Mouse (Mus musculus): ENCODE measurements around the gene Tmem222. TPM values are rescaled to one million over a fixed set of nuclear protein-coding genes. Genes with fewer than 3 reads are reported as not detected.

Gene Tmem222
- polyA plus RNA-seq, 1 experiment from 2014 or later = 85.5 TPM

DNA sequence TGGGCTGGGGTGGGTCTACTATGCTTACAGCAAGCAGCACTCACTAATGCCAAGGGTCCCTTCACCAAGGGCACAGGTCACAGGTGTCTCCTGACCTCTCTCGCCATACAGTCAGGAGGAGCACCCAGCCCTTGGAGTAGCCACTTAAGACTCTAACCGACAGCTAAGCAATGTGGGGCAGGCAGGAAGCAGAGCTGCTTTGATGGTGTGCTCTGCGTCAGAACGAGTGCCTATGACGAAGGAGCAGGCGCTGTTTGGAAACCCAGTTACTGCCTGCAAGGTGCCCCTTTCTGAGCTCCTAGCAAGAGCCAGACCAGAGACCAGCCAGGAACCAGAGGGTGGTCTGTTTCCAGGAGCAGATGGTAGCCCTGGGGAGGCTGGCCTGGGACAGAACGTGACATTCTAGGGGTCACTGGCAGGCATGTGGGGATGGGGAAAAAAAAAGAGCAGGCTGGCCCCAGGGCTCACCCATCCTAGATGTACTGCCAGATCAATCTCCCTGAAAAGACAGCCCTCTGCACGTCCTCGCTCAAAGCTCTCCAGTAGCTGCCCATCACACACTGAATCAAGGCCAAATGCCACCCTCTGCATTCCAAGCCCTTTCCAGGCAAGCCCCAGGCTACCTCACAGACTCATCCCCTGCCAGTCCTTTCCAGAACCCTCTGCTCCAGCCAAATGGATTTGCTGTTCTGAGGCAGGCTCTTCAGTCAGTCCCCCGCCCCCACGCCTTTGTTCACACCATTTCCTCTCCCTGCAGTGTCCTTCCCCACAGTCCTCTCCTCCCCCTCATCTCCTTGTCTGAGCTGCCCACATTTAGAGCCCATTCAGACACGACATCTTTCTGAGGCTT, 21.1 kb upstream of the Tmem222 start:
- H3K9me3 ChIP-seq = no peaks in the 10 kb centered on the region
- ATAC-seq (ENCODE audit: low FRiP score, low read depth) = no peak
- no peak overlapping the region for H3K4me3 ChIP-seq
- H3K9ac ChIP-seq (replicated peaks) = peak overlapping the region; percentile 7; the same call in 1 of the 2 replicates
- peaks cover 49% of the 10 kb centered on the region for H3K36me3 ChIP-seq
- H3K4me2 ChIP-seq (replicated peaks) = no peak overlapping the region
- H3K4me1 ChIP-seq = peaks cover 19% of the 10 kb centered on the region
- 36% methylated on average over 12 of the region's 12 CpGs for WGBS
- H3K27me3 ChIP-seq = peaks cover 12% of the 10 kb centered on the region; the same call in 1 of the 2 replicates
- peak overlapping the region; percentile 55 for H3K27ac ChIP-seq (replicated peaks)

DNA sequence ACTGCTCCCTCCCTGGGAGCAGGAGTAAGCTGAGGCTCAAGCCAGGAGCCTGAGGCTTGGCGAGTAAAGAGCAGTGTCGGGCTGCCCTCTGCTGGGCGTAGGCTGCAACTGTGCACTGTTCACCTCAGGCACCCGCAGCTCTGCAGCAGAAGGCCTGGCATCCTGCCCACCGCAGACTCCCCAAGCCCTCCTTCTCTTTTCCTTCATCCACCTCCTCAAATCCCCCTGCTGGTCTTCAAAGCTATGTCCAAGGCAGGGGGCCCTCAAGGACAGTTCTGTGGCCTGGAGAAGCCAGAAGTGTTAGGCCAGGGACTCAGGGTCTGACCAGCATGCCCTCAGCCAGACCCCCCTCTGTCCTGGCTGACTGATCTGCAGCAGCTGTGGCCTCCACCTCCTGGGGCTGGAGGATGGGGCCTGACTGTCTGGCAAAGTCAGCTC, 20.2 kb upstream of the Tmem222 start:
- Histone ChIP-seq H3K4me3 (no peak overlapping the region), H3K9ac (replicated peaks) (peak overlapping the region; percentile 26), H3K4me2 (replicated peaks) (no peak overlapping the region), H3K27me3 (peaks cover 12% of the 10 kb centered on the region; the same call in 1 of the 2 replicates), H3K27ac (replicated peaks) (peak overlapping the region; percentile 55), H3K4me1 (peaks cover 28% of the 10 kb centered on the region), H3K9me3 (no peaks in the 10 kb centered on the region), H3K36me3 (peaks cover 49% of the 10 kb centered on the region)
- 8% methylated on average over 5 of the region's 5 CpGs for WGBS
- peak; percentile 81 for ATAC-seq (ENCODE audit: low FRiP score, low read depth)

DNA sequence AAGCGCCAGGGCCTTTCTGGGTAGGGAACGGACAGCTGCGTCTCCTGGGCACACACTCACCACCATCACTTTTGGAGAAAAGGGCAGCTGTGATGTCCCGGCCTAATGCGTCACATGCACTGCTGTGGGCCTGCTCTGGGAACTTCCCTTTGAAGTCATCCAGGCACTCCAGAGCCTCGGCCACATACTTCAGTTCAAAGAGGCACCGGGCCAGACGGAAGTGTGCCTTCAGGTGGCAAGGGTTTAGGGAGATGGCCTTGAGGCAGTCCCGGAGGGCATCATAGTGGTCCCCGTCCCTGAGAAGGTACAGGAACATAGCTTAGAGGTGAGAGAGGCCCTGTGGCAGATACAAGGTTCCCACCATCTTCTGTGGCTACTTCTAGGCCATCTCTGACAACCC, 19.8 kb upstream of the Tmem222 start:
- ATAC-seq (ENCODE audit: low FRiP score, low read depth) = no peak
- peaks cover 12% of the 10 kb centered on the region; the same call in 1 of the 2 replicates for H3K27me3 ChIP-seq
- H3K4me1 ChIP-seq = peaks cover 33% of the 10 kb centered on the region
- H3K36me3 ChIP-seq = peaks cover 49% of the 10 kb centered on the region
- 71% methylated on average over 10 of the region's 10 CpGs for WGBS
- no peak overlapping the region for H3K4me3 ChIP-seq
- no peaks in the 10 kb centered on the region for H3K9me3 ChIP-seq
- no peak overlapping the region for H3K27ac ChIP-seq (replicated peaks)
- no peak overlapping the region for H3K9ac ChIP-seq (replicated peaks)
- no peak overlapping the region for H3K4me2 ChIP-seq (replicated peaks)

DNA sequence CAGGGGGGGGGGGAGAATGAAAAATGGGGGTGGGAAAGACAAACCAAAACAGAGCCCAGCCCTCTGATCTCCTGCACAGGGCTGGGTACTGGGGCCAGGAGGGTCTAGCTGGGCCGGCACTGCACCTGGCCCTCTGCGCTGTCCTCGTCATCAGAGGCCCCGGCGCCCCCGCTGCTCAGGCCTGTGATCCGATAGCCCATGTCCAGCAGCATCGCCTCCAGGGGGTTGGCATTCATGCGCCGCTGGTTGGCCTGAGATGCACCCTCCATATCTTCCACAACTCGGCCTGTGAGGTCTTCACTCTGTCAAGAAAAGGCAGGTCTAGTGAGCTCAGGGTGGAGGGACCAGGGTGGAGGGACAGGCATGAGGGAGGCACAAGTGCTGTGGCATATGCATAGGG, 16.5 kb upstream of the Tmem222 start:
- peaks cover 12% of the 10 kb centered on the region; the same call in 1 of the 2 replicates for H3K27me3 ChIP-seq
- H3K9me3 ChIP-seq = no peaks in the 10 kb centered on the region
- H3K9ac ChIP-seq (replicated peaks) = peak overlapping the region; percentile 43
- WGBS = 22% methylated on average over 10 of the region's 11 CpGs
- peaks cover 35% of the 10 kb centered on the region for H3K4me1 ChIP-seq
- peak overlapping the region; percentile 68; the same call in 1 of the 2 replicates for H3K27ac ChIP-seq (replicated peaks)
- H3K4me3 ChIP-seq = no peak overlapping the region
- H3K4me2 ChIP-seq (replicated peaks) = no peak overlapping the region
- ATAC-seq (ENCODE audit: low FRiP score, low read depth) = no peak
- H3K36me3 ChIP-seq = peaks cover 23% of the 10 kb centered on the region

DNA sequence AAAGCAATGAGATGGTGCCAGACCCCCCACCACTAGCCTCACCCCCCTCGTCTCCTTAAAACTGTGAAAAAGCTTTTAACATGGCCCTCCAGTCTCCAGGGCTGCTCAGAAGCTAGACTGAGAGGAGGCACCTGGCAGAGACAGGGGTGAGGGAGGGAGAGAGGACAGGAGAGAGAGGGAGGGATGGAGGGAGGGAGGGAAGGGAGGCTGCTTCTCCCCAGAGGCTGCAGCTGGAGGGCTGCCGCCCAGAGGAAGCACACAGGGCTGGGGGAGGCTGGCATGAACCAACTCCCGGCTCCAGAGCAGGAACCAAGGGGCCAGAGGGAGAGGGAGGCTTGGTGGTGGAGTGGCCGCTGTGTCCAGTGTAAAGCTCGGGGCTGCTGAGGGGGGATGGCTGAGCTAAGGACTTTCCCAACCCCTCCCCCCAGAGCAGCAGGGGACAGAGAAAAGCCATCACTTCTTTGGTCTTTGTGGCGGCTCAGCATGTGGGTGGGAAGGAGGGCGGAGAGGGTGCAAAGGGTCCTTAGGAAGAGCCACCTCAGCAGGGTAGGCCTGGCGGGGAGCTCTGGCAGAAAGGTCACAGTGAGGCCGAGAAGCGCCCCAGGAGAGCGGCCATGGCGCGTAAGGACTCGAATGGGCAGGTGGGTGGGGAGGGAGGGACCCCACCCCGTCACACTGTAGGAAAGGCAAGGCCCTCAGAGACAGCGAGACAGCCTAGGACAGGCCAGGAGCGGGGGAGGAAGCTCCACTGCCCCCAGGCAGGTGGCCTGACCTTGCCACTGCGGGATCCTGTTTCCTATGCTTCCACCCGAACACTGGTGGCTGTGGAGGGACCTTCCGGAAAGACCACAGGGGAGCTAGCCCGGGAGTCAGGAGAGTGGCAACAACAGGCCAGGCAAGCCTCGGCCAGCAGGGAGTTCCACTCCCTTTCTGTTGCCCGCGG, 15.6 kb upstream of the Tmem222 start:
- WGBS = 8% methylated on average over 23 of the region's 24 CpGs
- no peaks in the 10 kb centered on the region for H3K9me3 ChIP-seq

DNA sequence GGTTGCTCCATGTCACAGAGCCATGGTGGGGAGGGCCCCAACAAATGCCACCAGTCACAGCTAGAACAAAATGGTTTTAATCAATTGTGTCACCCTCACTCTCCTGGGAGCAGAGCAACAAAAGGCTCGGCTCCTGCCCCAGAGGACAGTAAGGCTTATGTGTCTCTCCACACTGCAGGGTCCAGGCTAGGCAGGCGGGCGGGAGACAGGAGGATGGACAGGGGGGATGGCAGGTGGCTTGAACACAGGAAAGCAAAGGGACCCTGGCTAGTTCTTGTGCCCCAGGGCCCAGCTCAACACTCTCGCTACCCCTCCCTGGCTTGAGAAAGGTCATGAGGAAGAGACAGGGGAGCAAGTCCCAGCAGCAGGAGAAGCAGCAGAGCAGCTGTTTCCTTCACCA, 14.8 kb upstream of the Tmem222 start:
- H3K4me2 ChIP-seq (replicated peaks) = no peak overlapping the region
- no peak overlapping the region for H3K4me3 ChIP-seq
- 40% methylated on average over 4 of the region's 4 CpGs for WGBS
- peaks cover 23% of the 10 kb centered on the region for H3K36me3 ChIP-seq
- peaks cover 25% of the 10 kb centered on the region for H3K4me1 ChIP-seq
- no peaks in the 10 kb centered on the region for H3K9me3 ChIP-seq
- H3K27me3 ChIP-seq = peaks cover 12% of the 10 kb centered on the region; the same call in 1 of the 2 replicates
- no peak for ATAC-seq (ENCODE audit: low FRiP score, low read depth)
- H3K9ac ChIP-seq (replicated peaks) = no peak overlapping the region
- peak overlapping the region; percentile 68 for H3K27ac ChIP-seq (replicated peaks)

More for the DNA sequence above, 15.6 kb upstream of the Tmem222 start:
- Histone ChIP-seq H3K4me3 (no peak overlapping the region), H3K4me2 (replicated peaks) (peak overlapping the region; percentile 28), H3K9ac (replicated peaks) (peak overlapping the region; percentile 43), H3K4me1 (peaks cover 33% of the 10 kb centered on the region), H3K27ac (replicated peaks) (peak overlapping the region; percentile 68), H3K36me3 (peaks cover 23% of the 10 kb centered on the region), H3K27me3 (peaks cover 12% of the 10 kb centered on the region; the same call in 1 of the 2 replicates)
- peak; percentile 46; the same call in 1 of the 2 replicates for ATAC-seq (ENCODE audit: low FRiP score, low read depth)

DNA sequence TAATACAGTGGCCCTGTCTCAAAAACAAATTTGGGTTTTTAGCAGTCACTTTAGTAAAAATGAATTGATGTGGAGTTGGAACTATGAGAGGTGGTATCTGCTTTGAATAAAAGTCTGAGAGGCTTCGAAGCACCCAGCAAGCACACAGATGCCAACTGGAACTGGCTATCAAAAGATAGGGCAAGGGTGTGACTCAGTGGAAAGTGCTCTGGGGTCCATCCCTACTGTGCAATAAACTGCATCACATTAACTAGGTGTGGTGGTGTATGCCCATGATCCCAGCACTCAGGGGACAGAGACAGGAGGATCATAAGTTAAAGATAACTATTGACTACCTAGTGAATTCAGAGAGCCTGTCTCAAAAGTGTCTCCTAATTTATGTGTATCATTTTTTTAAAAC, 13.7 kb upstream of the Tmem222 start:
- Histone ChIP-seq H3K27me3 (peaks cover 12% of the 10 kb centered on the region; the same call in 1 of the 2 replicates), H3K4me3 (no peak overlapping the region), H3K27ac (replicated peaks) (no peak overlapping the region), H3K9ac (replicated peaks) (no peak overlapping the region), H3K4me2 (replicated peaks) (no peak overlapping the region), H3K36me3 (peaks cover 23% of the 10 kb centered on the region), H3K4me1 (peaks cover 23% of the 10 kb centered on the region), H3K9me3 (no peaks in the 10 kb centered on the region)
- ATAC-seq (ENCODE audit: low FRiP score, low read depth) = no peak
- 97% methylated on average over 1 of the region's 1 CpGs for WGBS

DNA sequence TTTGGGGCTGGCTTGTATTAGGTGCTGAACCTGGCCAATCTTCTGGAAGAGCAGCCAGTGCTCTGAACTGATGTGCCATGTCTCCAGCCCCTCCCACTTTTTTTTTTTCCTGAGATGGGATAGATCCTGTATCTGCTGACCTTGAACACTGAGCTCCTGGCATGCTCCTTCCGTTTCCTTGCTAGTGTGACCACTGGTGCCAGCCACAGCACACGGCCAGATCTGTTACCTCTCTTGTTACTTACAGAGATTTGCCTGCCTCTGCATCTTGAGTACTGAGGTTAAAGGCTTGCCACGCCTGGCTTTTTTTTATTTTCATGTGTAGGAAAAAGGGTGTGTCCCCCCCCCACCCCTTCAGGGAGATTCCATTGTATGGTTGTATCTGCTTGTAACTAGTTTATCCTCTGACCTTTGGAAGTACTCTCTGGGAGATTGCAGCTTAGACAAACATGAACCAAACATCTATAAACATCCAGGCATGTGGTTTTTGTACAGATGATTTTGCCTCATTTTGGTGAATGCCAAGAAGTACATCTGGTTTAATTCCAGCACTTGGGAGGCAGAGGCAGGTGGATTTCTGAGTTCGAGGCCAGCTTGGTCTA, 9.0 kb upstream of the Tmem222 start:
- ATAC-seq (ENCODE audit: low FRiP score, low read depth) = no peak
- 90% methylated on average over 4 of the region's 4 CpGs for WGBS
- no peak overlapping the region for H3K9ac ChIP-seq (replicated peaks)
- H3K9me3 ChIP-seq = no peaks in the 10 kb centered on the region
- no peaks in the 10 kb centered on the region for H3K36me3 ChIP-seq
- no peaks in the 10 kb centered on the region for H3K27me3 ChIP-seq
- H3K4me1 ChIP-seq = peaks cover 13% of the 10 kb centered on the region
- no peak overlapping the region for H3K4me2 ChIP-seq (replicated peaks)
- no peak overlapping the region for H3K4me3 ChIP-seq
- no peak overlapping the region for H3K27ac ChIP-seq (replicated peaks)

DNA sequence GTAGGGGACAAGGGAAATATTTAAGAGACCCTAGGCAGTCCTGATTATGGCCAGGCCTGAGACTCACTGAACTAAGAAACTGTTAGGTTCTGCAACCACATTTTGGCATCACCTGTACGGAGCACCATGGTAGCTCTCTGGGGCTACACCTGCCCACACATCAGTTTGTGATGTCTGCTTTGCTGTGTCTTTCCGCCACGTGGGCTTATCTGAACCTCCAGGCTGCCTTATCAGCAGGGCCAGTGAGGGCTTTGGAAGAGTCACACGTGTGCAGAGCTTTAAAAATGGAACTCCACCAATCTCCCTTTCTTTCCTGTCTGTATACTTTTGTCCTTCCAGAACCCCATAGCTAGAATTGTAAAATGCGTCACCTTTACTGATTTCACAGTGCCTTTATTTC, 8.4 kb upstream of the Tmem222 start:
- no peaks in the 10 kb centered on the region for H3K36me3 ChIP-seq
- H3K9me3 ChIP-seq = no peaks in the 10 kb centered on the region
- peaks cover 16% of the 10 kb centered on the region for H3K4me1 ChIP-seq
- 87% methylated on average over 5 of the region's 5 CpGs for WGBS
- no peak overlapping the region for H3K27ac ChIP-seq (replicated peaks)
- H3K27me3 ChIP-seq = 0 out of 2 replicates have a peak, but pooled peaks cover 3% of the 10 kb centered on the region
- H3K4me3 ChIP-seq = no peak overlapping the region
- H3K9ac ChIP-seq (replicated peaks) = no peak overlapping the region
- H3K4me2 ChIP-seq (replicated peaks) = no peak overlapping the region
- ATAC-seq (ENCODE audit: low FRiP score, low read depth) = no peak

DNA sequence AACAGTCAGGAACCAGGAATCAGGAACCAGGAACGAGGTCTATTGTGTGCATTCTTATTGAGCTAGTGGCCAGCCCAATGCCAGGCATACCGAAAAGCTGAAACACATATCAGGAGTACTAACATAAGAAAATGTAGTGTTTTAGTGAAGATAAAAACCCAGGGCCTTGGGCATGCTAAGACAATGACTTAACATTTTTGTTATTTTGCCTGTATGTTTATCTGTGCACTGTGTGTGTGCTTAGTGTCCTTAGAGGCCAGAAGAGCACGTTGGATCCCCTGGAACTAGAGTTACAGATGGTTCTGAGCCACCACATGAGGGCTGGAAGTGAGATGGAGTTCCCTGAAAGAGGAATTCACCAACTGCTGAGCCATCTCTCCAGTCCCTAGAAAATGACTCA, 7.7 kb upstream of the Tmem222 start:
- Histone ChIP-seq H3K9ac (replicated peaks) (no peak overlapping the region), H3K9me3 (no peaks in the 10 kb centered on the region), H3K27me3 (0 out of 2 replicates have a peak, but pooled peaks cover 3% of the 10 kb centered on the region), H3K36me3 (no peaks in the 10 kb centered on the region), H3K27ac (replicated peaks) (no peak overlapping the region), H3K4me1 (peaks cover 16% of the 10 kb centered on the region), H3K4me2 (replicated peaks) (no peak overlapping the region), H3K4me3 (no peak overlapping the region)
- WGBS = 73% methylated on average over 3 of the region's 3 CpGs
- no peak for ATAC-seq (ENCODE audit: low FRiP score, low read depth)

DNA sequence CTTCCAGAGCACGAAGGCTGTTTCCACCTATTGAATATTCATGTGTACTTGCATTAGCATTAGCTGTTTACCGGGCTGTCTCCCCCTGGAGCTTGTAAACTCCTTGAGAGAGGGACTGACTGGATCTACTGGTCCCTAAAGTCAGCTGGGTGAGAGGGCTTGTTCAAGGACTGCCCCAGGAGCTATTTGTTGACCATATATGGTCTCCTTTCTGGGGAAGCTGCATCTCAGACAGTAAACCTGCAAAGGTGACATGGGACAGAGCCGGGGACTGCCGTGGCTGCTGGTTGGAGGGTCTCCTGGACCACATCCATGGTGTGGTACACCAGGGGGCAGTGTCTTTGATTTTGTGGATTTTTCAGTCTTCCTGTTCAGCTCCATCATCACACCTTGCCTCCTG, 5.1 kb upstream of the Tmem222 start:
- Histone ChIP-seq H3K4me3 (no peak overlapping the region), H3K9me3 (no peaks in the 10 kb centered on the region), H3K4me1 (peaks cover 22% of the 10 kb centered on the region), H3K9ac (replicated peaks) (no peak overlapping the region), H3K27me3 (0 out of 2 replicates have a peak, but pooled peaks cover 3% of the 10 kb centered on the region), H3K27ac (replicated peaks) (peak overlapping the region; percentile 79), H3K4me2 (replicated peaks) (peak overlapping the region; percentile 18; the same call in 1 of the 2 replicates), H3K36me3 (no peaks in the 10 kb centered on the region)
- no peak for ATAC-seq (ENCODE audit: low FRiP score, low read depth)
- WGBS = 23% methylated on average over 4 of the region's 4 CpGs

Measured in midbrain, embryonic 12.5 days (tissue).